Mouse (Mus musculus): ENCODE data around the gene Swt1. TPM values are rescaled to one million over a fixed set of nuclear protein-coding genes. Genes with fewer than 3 reads are reported as not detected.

The Swt1 gene
- total RNA-seq, 2 experiments from 2014 or later, result 16.7 to 18.9 TPM

DNA sequence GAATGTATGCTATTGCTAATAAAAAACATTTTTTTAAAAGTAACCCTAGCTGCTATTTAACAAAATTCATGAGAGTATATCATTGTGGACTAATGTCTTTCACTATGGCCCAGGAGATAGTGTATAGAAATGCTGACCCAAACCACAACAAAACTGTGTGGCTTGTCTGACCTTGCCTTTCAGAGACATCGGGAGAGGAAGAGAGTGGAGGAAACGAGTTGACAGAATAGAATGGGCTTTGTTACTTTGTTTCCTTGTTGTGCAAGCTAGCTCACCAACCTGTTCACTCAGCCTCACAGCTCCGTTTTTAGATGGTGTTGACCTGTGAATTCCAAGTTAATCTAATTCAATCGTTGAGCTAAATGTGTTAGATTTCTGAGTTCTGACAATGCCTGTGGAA lies 107.8 kb downstream of the Swt1 start:
- no peak for DNase-seq (ENCODE audit: low spot score in 2 of 2)

GRCm38 (mm10) chr1:151319267-151319666 lies 109.0 kb downstream of the Swt1 start:
- no peak for DNase-seq (ENCODE audit: low spot score in 2 of 2)

Small RNA genes within 50 kb of the gene (microRNA-seq; reads per million reads assigned to microRNA genes)
- 0.79 reads per million for gene Mir7682

Other genes starting within 250 kb of the Swt1 start
- gene Gm47985, start 245.9 kb downstream of the Swt1 start, total RNA-seq (2021), result not detected
- under 1 TPM in 1 of 2 experiments, not detected in 1; 0.17 TPM for gene Gm8947, start 236.1 kb downstream of the Swt1 start, total RNA-seq (2021)
- gene Gm47995, start 230.0 kb downstream of the Swt1 start, total RNA-seq (2021), result not detected
- not detected for gene 3110040M04Rik, start 224.3 kb downstream of the Swt1 start, total RNA-seq (2021)
- not detected for gene Gm47996, start 218.3 kb downstream of the Swt1 start, total RNA-seq (2021)
- 100 to 1,000 TPM; 127 to 187 TPM for gene Ivns1abp, start 84.0 kb downstream of the Swt1 start, total RNA-seq (2021)
- gene Trmt1l, start 87 bp upstream of the Swt1 start, total RNA-seq (2021), result 10 to 100 TPM; 21.3 to 21.7 TPM
- 10 to 100 TPM; 77.9 to 82.5 TPM for gene Rnf2, start 72.5 kb upstream of the Swt1 start, total RNA-seq (2021)
- 10 to 100 TPM; 69.0 to 77.2 TPM for gene Fam129a, start 142.7 kb upstream of the Swt1 start, total RNA-seq (2021)